Mouse (Mus musculus): ENCODE measurements at regions not wholly inside any gene's neighbourhood (a gene's known extent, or its start where the extent isn't known, plus 50 kb on each side); places are given as distances from the start of the nearest gene placed in this dataset.

DNA sequence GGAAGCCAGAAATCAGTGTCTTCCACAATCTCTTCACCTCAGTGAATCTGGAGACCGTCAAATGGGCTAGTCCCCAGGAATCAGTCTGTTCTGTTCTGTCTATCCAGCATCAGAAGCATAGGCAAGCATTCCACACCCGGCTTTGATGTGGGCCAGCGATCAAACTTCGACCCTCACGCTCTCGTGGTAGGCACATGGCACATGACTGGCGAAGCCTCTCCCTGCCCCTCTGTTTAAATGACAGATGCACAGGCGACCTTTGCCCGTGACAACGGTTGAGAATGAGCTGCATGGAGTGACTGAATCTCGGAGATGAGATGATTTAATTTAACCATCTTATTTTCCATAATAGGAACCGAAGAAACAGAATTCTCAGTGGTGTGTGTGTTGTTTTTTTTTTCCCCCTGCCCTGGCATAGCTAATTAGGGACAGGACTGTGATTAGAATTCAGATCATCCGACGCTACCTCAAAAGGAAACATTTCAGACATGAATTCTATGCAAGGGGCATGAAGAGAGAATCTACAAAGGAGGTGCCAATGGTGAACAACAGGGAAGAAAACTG lies 53.9 kb upstream of the Foxn3 start:
- ATAC-seq (replicated peaks; ENCODE audit: insufficient number of reproducible peaks, low FRiP score, low TSS enrichment, poor library complexity, severe bottlenecking): no peak

DNA sequence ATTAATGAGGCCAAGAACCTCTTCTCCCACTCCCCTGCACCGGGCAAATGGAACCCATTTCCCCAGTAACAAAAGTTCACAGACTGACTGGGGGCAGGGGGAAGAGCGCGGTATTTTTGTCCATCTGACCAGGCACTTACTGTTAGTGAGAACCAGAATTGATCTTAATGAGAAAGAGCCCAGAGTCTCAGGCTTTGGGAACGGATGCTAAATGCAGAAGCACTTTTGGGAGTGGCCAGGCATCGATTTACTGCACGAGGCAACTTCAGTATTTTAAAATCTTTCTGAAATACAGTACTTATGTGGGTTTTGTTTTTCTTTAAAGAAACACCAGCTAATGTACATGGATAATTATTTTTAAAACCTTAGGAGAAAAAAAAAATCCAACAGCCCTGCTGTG lies 51.0 kb upstream of the Foxn3 start:
- peak; percentile 55; the same call in 1 of the 2 replicates for ATAC-seq (replicated peaks; ENCODE audit: insufficient number of reproducible peaks, low FRiP score, low TSS enrichment, poor library complexity, severe bottlenecking)
